Mouse (Mus musculus) liver, postnatal 0 days (tissue): ENCODE measurements around the gene Por.

ENCODE experiments used
- CTCF ChIP-seq: sonication (generic); IDR thresholded peaks from 2 replicates; pipeline ENCODE4 v1.5.1; 2016; ENCODE audit warnings: antibody characterized with exemption, low read depth
- EP300 ChIP-seq: IDR thresholded peaks from 2 replicates; pipeline ENCODE4 v1.6.1; 2016; ENCODE audit warnings: antibody characterized with exemption, low read depth, mild to moderate bottlenecking

GRCm38 (mm10) chr5:135728361-135728760 is 58.5 kb downstream of the Por start:
- TF ChIP-seq CTCF = no peak
- TF ChIP-seq EP300 = no peak
